Mouse (Mus musculus): ENCODE measurements at regions not wholly inside any gene's neighbourhood (a gene's known extent, or its start where the extent isn't known, plus 50 kb on each side); places are given as distances from the start of the nearest gene placed in this dataset.

DNA sequence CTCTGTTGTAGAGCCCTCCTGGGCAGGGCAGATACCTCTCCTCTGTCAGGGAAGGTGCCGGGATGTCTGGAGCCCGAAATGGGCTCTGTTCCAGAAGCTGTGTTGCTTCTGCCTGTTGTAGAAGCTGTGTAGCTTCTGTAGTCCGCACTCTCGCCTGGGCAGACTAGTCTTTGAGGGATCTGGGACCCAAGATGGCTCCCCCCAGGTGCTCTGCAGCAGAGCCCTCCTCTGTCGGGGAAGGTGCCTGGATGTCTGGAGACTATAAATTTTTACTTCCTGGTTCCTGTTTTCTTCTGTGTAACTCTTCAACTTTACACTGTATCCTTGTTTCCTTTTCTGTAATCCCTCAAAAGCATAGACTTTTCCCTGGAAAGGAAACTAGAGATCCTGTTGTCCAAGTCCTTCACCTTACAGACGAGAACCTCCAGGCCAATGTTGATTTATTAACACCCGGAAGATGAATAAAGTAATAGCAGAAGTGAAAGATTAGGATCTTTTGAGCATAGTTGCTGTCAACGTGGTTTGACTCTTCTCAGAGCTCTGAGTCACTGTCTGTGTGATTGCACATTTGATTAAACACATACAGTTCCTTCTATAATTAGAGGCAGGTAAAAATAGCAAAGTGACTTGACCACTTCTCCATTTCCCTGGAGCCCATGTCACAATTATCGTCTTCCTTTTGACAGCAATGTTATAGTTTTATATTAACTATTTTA lies 202.2 kb upstream of the Ptger4 start:
- TF ChIP-seq CHD1 (IDR thresholded peaks at IDR 0.05; ENCODE audit: low read depth, low read length) = no peak
- peak; percentile 77 for TF ChIP-seq ETS1 (IDR thresholded peaks at IDR 0.05; ENCODE audit: low read depth, low read length)
- no peak for TF ChIP-seq CTCF (IDR thresholded peaks at IDR 0.05 in 2 of 3, conservative IDR thresholded peaks at IDR 0.05 in 1 of 3; ENCODE audit: control insufficient read depth in 1 of 3, insufficient read depth in 1 of 3, low read depth in 2 of 3, low read length in 3 of 3, poor library complexity in 1 of 3, severe bottlenecking in 1 of 3)
- TF ChIP-seq POLR2AphosphoS2 (IDR thresholded peaks at IDR 0.05; ENCODE audit: low read length) = no peak
- TF ChIP-seq JUND (IDR thresholded peaks at IDR 0.05; ENCODE audit: low read depth, low read length) = no peak
- no peak for TF ChIP-seq POLR2A (IDR thresholded peaks at IDR 0.05; ENCODE audit: control insufficient read depth in 1 of 2, insufficient read depth in 1 of 2, low read depth in 1 of 2, low read length in 2 of 2, poor library complexity in 1 of 2)
- peak; percentile 58; the same call in 1 of the 2 replicates for TF ChIP-seq GATA1 (IDR thresholded peaks at IDR 0.05; ENCODE audit: low read depth, low read length)
- TF ChIP-seq CHD2 (IDR thresholded peaks at IDR 0.05; ENCODE audit: low read length) = no peak
- no peak for TF ChIP-seq UBTF (IDR thresholded peaks at IDR 0.05; ENCODE audit: borderline replicate concordance, insufficient read depth, low read depth, low read length)
- TF ChIP-seq ZC3H11A (IDR thresholded peaks at IDR 0.05; ENCODE audit: low read depth, low read length) = no peak

All from MEL (cell line).